Mouse (Mus musculus): ENCODE data around the gene Kdelr1. TPM values are rescaled to one million over a fixed set of nuclear protein-coding genes. Genes with fewer than 3 reads are reported as not detected.

Gene Kdelr1
- total and polyA plus RNA-seq, 3 experiments, result 42.3 to 60.6 TPM; not detected in 1

DNA sequence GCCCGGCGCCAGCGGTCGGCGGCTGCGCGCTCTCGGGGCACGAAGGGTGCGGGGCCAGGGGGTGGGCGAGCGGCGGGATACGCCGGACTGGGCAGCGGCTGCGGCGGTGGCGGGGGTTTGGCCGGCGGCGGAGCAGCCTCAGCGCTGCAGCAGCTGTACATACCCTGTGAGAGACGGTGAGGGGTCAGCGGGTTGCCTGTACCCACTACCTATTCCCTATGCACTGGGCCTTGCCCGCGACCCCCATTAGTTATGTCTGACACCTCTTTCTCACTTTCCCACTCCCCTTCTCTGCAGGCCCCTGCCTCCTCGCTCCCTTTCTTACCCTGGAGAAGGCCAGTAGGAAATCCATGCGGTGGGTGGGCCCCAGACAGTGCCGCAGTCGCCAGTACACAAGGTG lies 38.6 kb upstream of the Kdelr1 start:
- Histone ChIP-seq H3K27ac (ENCODE audit: control insufficient read depth, low read depth, low read length) (no peak overlapping the region), H3K4me3 (ENCODE audit: control insufficient read depth in 1 of 2, insufficient read depth in 1 of 2, low read depth in 2 of 2, low read length in 2 of 2) (no peak overlapping the region), H3K79me2 (ENCODE audit: control insufficient read depth, insufficient read depth, low read length, poor library complexity) (peaks cover 16% of the 10 kb centered on the region), H3K9ac (ENCODE audit: control insufficient read depth, low read depth, low read length, poor library complexity, severe bottlenecking) (no peak overlapping the region), H3K9me3 (replicated peaks; ENCODE audit: insufficient read depth, low read length) (no peaks in the 10 kb centered on the region), H3K36me3 (ENCODE audit: control insufficient read depth in 1 of 2, insufficient read depth in 2 of 2, low read length in 2 of 2) (peaks cover 2 to 10% of the 10 kb centered on the region in 2 experiments; a peak in 3 of 4 replicates), H3K27me3 (ENCODE audit: control insufficient read depth in 1 of 2, insufficient read depth in 2 of 2, low read length in 2 of 2) (no peaks in the 10 kb centered on the region), H3K4me1 (ENCODE audit: control insufficient read depth in 1 of 2, insufficient read depth in 2 of 2, low read length in 2 of 2) (peaks cover 0 to 14% of the 10 kb centered on the region in 2 experiments; a peak in 3 of 4 replicates)
- no peak for DNase-seq (ENCODE audit: low read depth, low spot score)
- no peak for TF ChIP-seq ZKSCAN1 (IDR thresholded peaks at IDR 0.05; ENCODE audit: low read depth, low read length)
- no peak for TF ChIP-seq USF1 (IDR thresholded peaks at IDR 0.05; ENCODE audit: low read depth, low read length)
- TF ChIP-seq RCOR1 (IDR thresholded peaks at IDR 0.05; ENCODE audit: low read depth, low read length), result no peak
- TF ChIP-seq CHD1 (IDR thresholded peaks at IDR 0.05; ENCODE audit: low read depth, low read length), result no peak
- TF ChIP-seq MXI1 (IDR thresholded peaks at IDR 0.05; ENCODE audit: low read depth, low read length), result no peak

DNA sequence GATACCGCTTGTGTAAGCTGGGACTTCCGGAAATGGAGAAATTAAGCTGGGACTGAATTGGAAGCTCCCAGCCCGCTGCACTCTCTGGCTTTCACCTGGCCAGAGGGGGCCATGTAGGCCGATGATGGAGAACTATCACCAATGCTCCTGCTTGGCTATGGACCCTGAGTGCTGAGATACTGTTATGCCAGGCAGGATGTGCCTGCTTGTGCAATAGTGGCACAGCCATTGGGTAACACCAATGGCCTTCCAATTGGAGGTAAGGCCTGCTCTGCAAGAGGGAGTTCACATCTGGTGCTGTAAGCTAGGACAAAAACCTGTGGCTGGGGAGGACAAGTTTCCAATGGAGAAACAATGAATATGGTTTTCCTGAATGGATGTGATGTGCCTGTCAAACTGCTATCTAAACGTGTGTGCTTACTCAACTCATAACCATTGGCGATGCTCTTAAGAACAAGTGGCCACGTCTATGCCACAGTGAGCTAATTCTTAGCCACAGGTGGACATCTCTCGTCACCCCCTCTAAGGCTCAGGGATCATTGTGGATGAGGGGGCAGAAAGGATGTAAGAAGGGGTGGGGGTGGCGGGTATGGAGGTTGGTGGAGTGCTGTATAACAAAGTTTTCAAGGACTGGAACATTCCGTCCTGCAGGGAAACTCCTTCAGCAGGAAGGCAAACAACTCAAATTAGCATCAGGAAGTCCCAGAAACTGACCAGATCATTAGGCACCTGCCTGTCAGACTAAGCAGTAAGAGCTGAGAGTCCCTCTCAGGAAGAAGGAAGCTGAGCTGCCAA lies 29.4 kb upstream of the Kdelr1 start:
- Histone ChIP-seq H3K27me3 (ENCODE audit: control insufficient read depth in 1 of 2, insufficient read depth in 2 of 2, low read length in 2 of 2) (no peaks in the 10 kb centered on the region; a peak in 1 of 4 replicates), H3K9me3 (replicated peaks; ENCODE audit: insufficient read depth, low read length) (no peaks in the 10 kb centered on the region), H3K4me1 (ENCODE audit: control insufficient read depth in 1 of 2, insufficient read depth in 2 of 2, low read length in 2 of 2) (peaks cover 0 to 6% of the 10 kb centered on the region in 2 experiments; a peak in 1 of 4 replicates), H3K36me3 (ENCODE audit: control insufficient read depth in 1 of 2, insufficient read depth in 2 of 2, low read length in 2 of 2) (peaks cover 0 to 3% of the 10 kb centered on the region in 2 experiments; a peak in 1 of 4 replicates), H3K9ac (ENCODE audit: control insufficient read depth, low read depth, low read length, poor library complexity, severe bottlenecking) (no peak overlapping the region), H3K79me2 (ENCODE audit: control insufficient read depth, insufficient read depth, low read length, poor library complexity) (no peaks in the 10 kb centered on the region), H3K27ac (ENCODE audit: control insufficient read depth, low read depth, low read length) (no peak overlapping the region), H3K4me3 (ENCODE audit: control insufficient read depth in 1 of 2, insufficient read depth in 1 of 2, low read depth in 2 of 2, low read length in 2 of 2) (no peak overlapping the region)
- TF ChIP-seq HCFC1 (IDR thresholded peaks at IDR 0.05; ENCODE audit: low read depth, low read length), result no peak
- TF ChIP-seq POLR2A (IDR thresholded peaks at IDR 0.05; ENCODE audit: control insufficient read depth in 1 of 2, insufficient read depth in 1 of 2, low read depth in 1 of 2, low read length in 2 of 2, poor library complexity in 1 of 2), result no peak
- TF ChIP-seq GATA1 (IDR thresholded peaks at IDR 0.05; ENCODE audit: low read depth, low read length), result no peak
- no peak for TF ChIP-seq E2F4 (IDR thresholded peaks at IDR 0.05; ENCODE audit: borderline replicate concordance, low read depth, low read length)
- no peak for TF ChIP-seq RCOR1 (IDR thresholded peaks at IDR 0.05; ENCODE audit: low read depth, low read length)
- no peak for TF ChIP-seq SMC3 (IDR thresholded peaks at IDR 0.05; ENCODE audit: low read depth, low read length)
- DNase-seq (ENCODE audit: low read depth, low spot score), result no peak

DNA sequence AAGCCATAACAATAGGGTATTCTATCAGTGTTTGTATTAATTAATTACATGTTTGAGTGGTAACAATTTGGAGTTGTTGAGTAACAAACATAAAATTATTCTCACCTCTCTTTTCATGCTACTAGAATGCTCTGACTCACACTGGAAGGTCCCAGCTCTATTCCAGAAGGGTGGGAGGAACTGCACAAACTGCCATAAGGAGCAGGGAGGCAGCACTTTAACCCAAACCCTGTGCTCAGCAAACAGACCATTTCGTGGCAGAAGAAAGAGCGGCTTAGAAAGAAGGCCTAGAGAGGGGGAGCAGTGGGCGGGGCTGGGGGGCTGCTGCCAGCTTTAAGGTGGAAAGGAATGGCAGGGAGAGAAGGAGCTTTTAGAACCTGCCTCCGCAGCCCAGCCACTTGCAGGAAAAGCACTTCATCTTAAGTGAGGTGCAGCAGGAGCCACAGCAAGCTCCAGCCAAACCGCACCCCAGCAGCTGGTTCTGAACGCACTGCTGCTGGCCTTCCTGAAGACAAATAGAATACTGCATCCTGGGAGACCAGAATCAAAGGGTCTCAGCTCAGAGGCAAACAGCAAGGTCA lies 24.0 kb upstream of the Kdelr1 start:
- no peaks in the 10 kb centered on the region for H3K27me3 ChIP-seq (ENCODE audit: control insufficient read depth in 1 of 2, insufficient read depth in 2 of 2, low read length in 2 of 2)

More for the DNA sequence above, 24.0 kb upstream of the Kdelr1 start:
- Histone ChIP-seq H3K27ac (ENCODE audit: control insufficient read depth, low read depth, low read length) (no peak overlapping the region), H3K4me3 (ENCODE audit: control insufficient read depth in 1 of 2, insufficient read depth in 1 of 2, low read depth in 2 of 2, low read length in 2 of 2) (no peak overlapping the region), H3K9me3 (replicated peaks; ENCODE audit: insufficient read depth, low read length) (no peaks in the 10 kb centered on the region), H3K36me3 (ENCODE audit: control insufficient read depth in 1 of 2, insufficient read depth in 2 of 2, low read length in 2 of 2) (peaks cover 0 to 3% of the 10 kb centered on the region in 2 experiments; a peak in 1 of 4 replicates), H3K79me2 (ENCODE audit: control insufficient read depth, insufficient read depth, low read length, poor library complexity) (no peaks in the 10 kb centered on the region), H3K4me1 (ENCODE audit: control insufficient read depth in 1 of 2, insufficient read depth in 2 of 2, low read length in 2 of 2) (peaks cover 0 to 6% of the 10 kb centered on the region in 2 experiments; a peak in 1 of 4 replicates), H3K9ac (ENCODE audit: control insufficient read depth, low read depth, low read length, poor library complexity, severe bottlenecking) (no peak overlapping the region)
- TF ChIP-seq JUND (IDR thresholded peaks at IDR 0.05; ENCODE audit: low read depth, low read length) (no peak), SIN3A (IDR thresholded peaks at IDR 0.05; ENCODE audit: low read length) (no peak), POLR2AphosphoS5 (IDR thresholded peaks at IDR 0.05; ENCODE audit: borderline replicate concordance, low read depth, low read length) (no peak), UBTF (IDR thresholded peaks at IDR 0.05; ENCODE audit: borderline replicate concordance, insufficient read depth, low read depth, low read length) (no peak), TBP (IDR thresholded peaks at IDR 0.05; ENCODE audit: low read depth, low read length) (no peak), ETS1 (IDR thresholded peaks at IDR 0.05; ENCODE audit: low read depth, low read length) (no peak), KAT2A (conservative IDR thresholded peaks at IDR 0.05; ENCODE audit: low read depth, low read length) (no peak), TCF12 (IDR thresholded peaks at IDR 0.05; ENCODE audit: low read depth, low read length) (no peak), ZNF384 (IDR thresholded peaks at IDR 0.05; ENCODE audit: low read depth, low read length) (no peak)
- no peak for DNase-seq (ENCODE audit: low read depth, low spot score)

Data from MEL (cell line).